Mouse (Mus musculus): ENCODE results near the gene Pmp22. TPM values are rescaled to one million over a fixed set of nuclear protein-coding genes. Genes with fewer than 3 reads are reported as not detected.

Pmp22 gene
- polyA plus RNA-seq, 1 experiment from 2014 or later, result 45.2 TPM

GRCm38 (mm10) chr11:63129840-63130239, 1.1 kb downstream of the Pmp22 start:
- H3K4me2 ChIP-seq, result no peak overlapping the region
- no peak overlapping the region for H3K9ac ChIP-seq
- H3K9me3 ChIP-seq, result no peaks in the 10 kb centered on the region
- peaks cover 68% of the 10 kb centered on the region for H3K27me3 ChIP-seq
- WGBS, result 14% methylated on average over 12 of the region's 12 CpGs
- no peak for ATAC-seq (ENCODE audit: low read depth)
- no peak overlapping the region for H3K4me3 ChIP-seq
- H3K36me3 ChIP-seq, result no peaks in the 10 kb centered on the region
- peaks cover 38% of the 10 kb centered on the region for H3K4me1 ChIP-seq (replicated peaks)
- H3K27ac ChIP-seq (replicated peaks), result no peak overlapping the region

- ATAC-seq (ENCODE audit: low read depth), result no peak
- WGBS, result 49% methylated on average over 8 of the region's 8 CpGs
- H3K36me3 ChIP-seq, result no peaks in the 10 kb centered on the region
- H3K4me1 ChIP-seq (replicated peaks), result peaks cover 45% of the 10 kb centered on the region
- peak overlapping the region; percentile 48; the same call in 1 of the 2 replicates for H3K4me3 ChIP-seq
- no peaks in the 10 kb centered on the region for H3K9me3 ChIP-seq
- no peak overlapping the region for H3K27ac ChIP-seq (replicated peaks)
- no peak overlapping the region for H3K9ac ChIP-seq
- peak overlapping the region; percentile 79 for H3K4me2 ChIP-seq
- H3K27me3 ChIP-seq, result peaks cover 72% of the 10 kb centered on the region
Observed at GRCm38 (mm10) chr11:63130497-63130896, 1.7 kb downstream of the Pmp22 start.

- H3K9me3 ChIP-seq, result no peaks in the 10 kb centered on the region
- no peaks in the 10 kb centered on the region for H3K36me3 ChIP-seq
- 5% methylated on average over 33 of the region's 33 CpGs for WGBS
- ATAC-seq (ENCODE audit: low read depth), result no peak
- H3K4me3 ChIP-seq, result peak overlapping the region; percentile 48
- peaks cover 50% of the 10 kb centered on the region for H3K4me1 ChIP-seq (replicated peaks)
- peaks cover 72% of the 10 kb centered on the region for H3K27me3 ChIP-seq
- peak overlapping the region; percentile 67 for H3K9ac ChIP-seq
- H3K27ac ChIP-seq (replicated peaks), result no peak overlapping the region
- H3K4me2 ChIP-seq, result peak overlapping the region; percentile 79
Observed at GRCm38 (mm10) chr11:63131001-63131692, 2.4 kb downstream of the Pmp22 start.

GRCm38 (mm10) chr11:63131693-63132040, 2.9 kb downstream of the Pmp22 start:
- ATAC-seq (ENCODE audit: low read depth), result no peak
- Histone ChIP-seq H3K27ac (replicated peaks) (no peak overlapping the region), H3K9ac (peak overlapping the region; percentile 67), H3K9me3 (no peaks in the 10 kb centered on the region), H3K27me3 (peaks cover 72% of the 10 kb centered on the region), H3K4me2 (peak overlapping the region; percentile 79), H3K36me3 (no peaks in the 10 kb centered on the region), H3K4me3 (peak overlapping the region; percentile 48), H3K4me1 (replicated peaks) (peaks cover 52% of the 10 kb centered on the region)
- 7% methylated on average over 11 of the region's 11 CpGs for WGBS

- peak; percentile 30; the same call in 1 of the 2 replicates for ATAC-seq (ENCODE audit: low read depth)
- Histone ChIP-seq H3K9me3 (no peaks in the 10 kb centered on the region), H3K4me1 (replicated peaks) (peaks cover 52% of the 10 kb centered on the region), H3K4me2 (peak overlapping the region; percentile 79), H3K9ac (peak overlapping the region; percentile 67), H3K36me3 (no peaks in the 10 kb centered on the region), H3K27ac (replicated peaks) (peak overlapping the region; percentile 64), H3K27me3 (peaks cover 72% of the 10 kb centered on the region), H3K4me3 (peak overlapping the region; percentile 48)
- WGBS, result under 1% methylated on average over 11 of the region's 11 CpGs
Observed at GRCm38 (mm10) chr11:63132151-63132500, 3.3 kb downstream of the Pmp22 start.

- H3K27ac ChIP-seq (replicated peaks), result peak overlapping the region; percentile 64
- H3K9me3 ChIP-seq, result no peaks in the 10 kb centered on the region
- peak overlapping the region; percentile 48 for H3K4me3 ChIP-seq
- peak overlapping the region; percentile 67 for H3K9ac ChIP-seq
- under 1% methylated on average over 65 of the region's 66 CpGs for WGBS
- peaks cover 72% of the 10 kb centered on the region for H3K27me3 ChIP-seq
- peaks cover 52% of the 10 kb centered on the region for H3K4me1 ChIP-seq (replicated peaks)
- H3K4me2 ChIP-seq, result peak overlapping the region; percentile 79
- peak; percentile 37; the same call in 1 of the 2 replicates for ATAC-seq (ENCODE audit: low read depth)
- H3K36me3 ChIP-seq, result no peaks in the 10 kb centered on the region
Observed at GRCm38 (mm10) chr11:63132501-63133435, 4.0 kb downstream of the Pmp22 start.

GRCm38 (mm10) chr11:63134021-63134420, 5.2 kb downstream of the Pmp22 start:
- no peak for ATAC-seq (ENCODE audit: low read depth)
- no peaks in the 10 kb centered on the region for H3K9me3 ChIP-seq
- H3K36me3 ChIP-seq, result no peaks in the 10 kb centered on the region
- 91% methylated on average over 5 of the region's 5 CpGs for WGBS
- H3K4me1 ChIP-seq (replicated peaks), result peaks cover 52% of the 10 kb centered on the region
- no peak overlapping the region for H3K27ac ChIP-seq (replicated peaks)
- H3K27me3 ChIP-seq, result peaks cover 63% of the 10 kb centered on the region
- peak overlapping the region; percentile 79; the same call in 1 of the 2 replicates for H3K4me2 ChIP-seq
- H3K9ac ChIP-seq, result no peak overlapping the region
- no peak overlapping the region for H3K4me3 ChIP-seq

- Histone ChIP-seq H3K4me2 (no peak overlapping the region), H3K9ac (no peak overlapping the region), H3K27me3 (peaks cover 54% of the 10 kb centered on the region), H3K4me1 (replicated peaks) (peaks cover 52% of the 10 kb centered on the region), H3K9me3 (no peaks in the 10 kb centered on the region), H3K4me3 (no peak overlapping the region), H3K36me3 (no peaks in the 10 kb centered on the region), H3K27ac (replicated peaks) (no peak overlapping the region)
- 75% methylated on average over 15 of the region's 15 CpGs for WGBS
- ATAC-seq (ENCODE audit: low read depth), result no peak
Observed at GRCm38 (mm10) chr11:63134742-63135482, 6.1 kb downstream of the Pmp22 start.

- WGBS, result 4% methylated on average over 8 of the region's 8 CpGs
- Histone ChIP-seq H3K4me3 (no peak overlapping the region), H3K27ac (replicated peaks) (no peak overlapping the region), H3K4me1 (replicated peaks) (peaks cover 48% of the 10 kb centered on the region), H3K9ac (no peak overlapping the region), H3K4me2 (no peak overlapping the region), H3K27me3 (peaks cover 47% of the 10 kb centered on the region), H3K36me3 (no peaks in the 10 kb centered on the region), H3K9me3 (no peaks in the 10 kb centered on the region)
- peak; percentile 56 for ATAC-seq (ENCODE audit: low read depth)
Observed at GRCm38 (mm10) chr11:63135622-63136021, 6.8 kb downstream of the Pmp22 start.

GRCm38 (mm10) chr11:63136205-63136604, 7.4 kb downstream of the Pmp22 start:
- Histone ChIP-seq H3K4me3 (no peak overlapping the region), H3K4me1 (replicated peaks) (peaks cover 42% of the 10 kb centered on the region), H3K27me3 (peaks cover 41% of the 10 kb centered on the region), H3K4me2 (no peak overlapping the region), H3K9me3 (no peaks in the 10 kb centered on the region), H3K36me3 (no peaks in the 10 kb centered on the region), H3K27ac (replicated peaks) (no peak overlapping the region), H3K9ac (no peak overlapping the region)
- no peak for ATAC-seq (ENCODE audit: low read depth)
- WGBS, result 72% methylated on average over 6 of the region's 6 CpGs

- Histone ChIP-seq H3K27ac (replicated peaks) (no peak overlapping the region), H3K27me3 (peaks cover 34% of the 10 kb centered on the region), H3K4me2 (no peak overlapping the region), H3K4me3 (no peak overlapping the region), H3K9me3 (no peaks in the 10 kb centered on the region), H3K9ac (no peak overlapping the region), H3K36me3 (no peaks in the 10 kb centered on the region), H3K4me1 (replicated peaks) (peaks cover 35% of the 10 kb centered on the region)
- no peak for ATAC-seq (ENCODE audit: low read depth)
- WGBS, result 73% methylated on average over 4 of the region's 4 CpGs
Observed at GRCm38 (mm10) chr11:63136836-63137416, 8.1 kb downstream of the Pmp22 start.
